Mouse (Mus musculus): ENCODE measurements around the gene Gm2832.
"Not testable (repeated sequence)": the region's sequence is repeated elsewhere in the genome, so short reads cannot be mapped to it uniquely, and the experiment has no call there.

The Gm2832 gene

GRCm38 (mm10) chr14:41278505-41278904 lies at the start of gene Gm2832:
Gm2832 (plus strand) TSS chr14:41278805.
- DNase-seq: not testable (repeated sequence)

DNA sequence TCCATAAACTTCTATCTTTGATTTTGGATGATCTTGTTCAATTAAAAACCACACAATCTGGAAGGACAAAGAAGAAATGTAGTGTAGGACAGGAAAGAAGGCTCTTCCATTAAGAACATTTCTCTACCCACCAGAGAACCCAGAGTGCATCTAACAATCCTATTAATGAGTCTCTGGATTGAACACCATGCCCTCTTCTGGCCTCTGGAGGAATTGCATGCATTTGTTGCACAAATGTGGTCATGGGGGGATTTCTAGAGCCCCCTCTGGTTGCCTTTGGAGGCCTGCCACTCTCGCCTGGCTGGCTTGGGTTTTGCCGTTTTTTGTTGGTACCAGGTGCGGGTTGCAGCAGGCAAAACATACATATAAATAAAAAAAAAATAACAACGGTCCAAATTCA lies 15.3 kb upstream of the Gm2832 start:
- DNase-seq: peak; percentile 15

- peak; percentile 13 for DNase-seq
Measured at GRCm38 (mm10) chr14:41263853-41264755, 14.5 kb upstream of the Gm2832 start.

- DNase-seq: peak; percentile 27
Measured at GRCm38 (mm10) chr14:41264756-41265566, 13.6 kb upstream of the Gm2832 start.

DNA sequence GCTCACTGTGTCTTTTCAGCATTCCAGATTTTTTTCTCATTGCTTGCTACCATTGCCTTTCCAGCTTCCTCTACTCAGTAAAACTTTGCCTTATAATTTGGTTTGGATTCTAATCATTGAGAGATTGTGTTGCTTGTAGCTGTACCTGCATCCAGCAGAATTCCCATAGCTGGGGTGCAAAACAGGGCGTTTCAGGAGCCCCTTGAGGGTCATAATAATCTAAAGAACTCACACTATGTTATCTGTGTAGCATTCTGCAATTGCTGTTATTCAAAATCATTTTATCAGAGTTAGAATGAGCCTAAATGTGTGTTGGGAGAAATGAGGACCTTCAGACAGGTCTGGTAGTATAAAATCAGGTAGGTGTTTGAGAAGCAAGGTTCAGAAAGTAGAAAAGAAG lies 7.4 kb downstream of the Gm2832 start:
- not testable (repeated sequence) for DNase-seq

All from kidney, adult 11 months (tissue).